Mouse (Mus musculus): ENCODE results near the gene Rbl2. TPM values are rescaled to one million over a fixed set of nuclear protein-coding genes. Genes with fewer than 3 reads are reported as not detected.

Gene Rbl2
- total RNA-seq, 4 experiments from 2014 or later, result 36.9 to 51.2 (median 41.7) TPM

GRCm38 (mm10) chr8:91159959-91160800 is 90.3 kb downstream of the Rbl2 start:
- no peak for DNase-seq (ENCODE audit: low spot score in 2 of 2)

- no peak for DNase-seq (ENCODE audit: low spot score in 2 of 2)
Measured at GRCm38 (mm10) chr8:91170152-91170551, 100.3 kb downstream of the Rbl2 start.

- DNase-seq (ENCODE audit: low spot score in 2 of 2), result no peak
Measured at GRCm38 (mm10) chr8:91170914-91171313, 101.1 kb downstream of the Rbl2 start.

GRCm38 (mm10) chr8:91171605-91172004 is 101.7 kb downstream of the Rbl2 start:
- DNase-seq (ENCODE audit: low spot score in 2 of 2), result no peak

Other genes starting within 250 kb of the Rbl2 start
- gene Chd9, start 241.7 kb upstream of the Rbl2 start, total RNA-seq (2022), result 10 to 100 TPM; 23.6 to 35.7 (median 27.6) TPM
- 10 to 100 TPM; 52.1 to 71.8 (median 61.8) TPM for gene Aktip, start 129.9 kb downstream of the Rbl2 start, total RNA-seq (2022)
- 1 to 10 TPM; 1.2 to 2.6 (median 2.3) TPM for gene Rpgrip1l, start 243.2 kb downstream of the Rbl2 start, total RNA-seq (2022)
- 10 to 100 TPM; 71.1 to 83.2 (median 80.8) TPM for gene Fto, start 243.5 kb downstream of the Rbl2 start, total RNA-seq (2022)

All from gastrocnemius, adult 8-10 months (tissue).